Mouse (Mus musculus): ENCODE results near the gene Rfxank. TPM values are rescaled to one million over a fixed set of nuclear protein-coding genes. Genes with fewer than 3 reads are reported as not detected.

Rfxank gene
- total RNA-seq, 2 experiments from 2014 or later = 10.7 to 18.3 TPM

DNA sequence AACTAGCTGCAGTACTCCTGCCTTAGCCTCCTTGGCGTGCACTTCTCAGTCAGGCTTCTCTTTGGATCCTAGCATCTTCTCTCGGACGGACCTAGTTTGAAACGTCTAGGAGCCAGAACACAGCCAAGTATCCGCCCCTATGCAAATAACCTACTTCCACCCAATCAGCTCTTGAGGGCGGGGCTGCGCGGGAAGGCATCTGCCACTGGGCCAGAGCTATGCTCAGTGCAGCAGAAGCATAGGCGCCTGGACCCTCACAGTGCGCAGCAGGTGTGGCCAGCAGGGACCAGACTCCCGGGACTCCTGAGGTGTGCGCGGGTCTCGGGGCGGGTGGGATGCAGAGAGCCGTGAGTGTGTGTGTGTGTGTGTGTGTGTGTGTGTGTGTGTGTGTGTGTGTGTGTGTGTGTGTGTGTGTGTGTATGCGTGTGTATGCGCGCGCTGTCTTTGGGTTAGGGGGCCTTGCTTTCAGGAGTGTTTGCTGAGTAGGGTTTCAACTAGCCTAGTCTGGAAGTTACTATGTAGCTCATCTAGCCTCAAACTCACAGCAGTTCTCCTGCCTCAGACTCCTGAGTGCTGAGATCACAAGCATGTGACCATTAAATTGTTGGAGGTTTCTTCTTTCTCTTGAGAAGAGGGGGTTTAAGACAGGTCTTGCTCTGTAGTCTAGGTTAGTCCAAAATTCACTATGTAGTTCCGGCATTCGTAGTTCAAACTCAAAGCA lies 13.7 kb upstream of the Rfxank start:
- ATAC-seq (replicated peaks; ENCODE audit: low FRiP score, low TSS enrichment, poor library complexity, severe bottlenecking) = peak; percentile 99

GRCm38 (mm10) chr8:70150158-70150557 lies 11.2 kb upstream of the Rfxank start:
- no peak for ATAC-seq (replicated peaks; ENCODE audit: low FRiP score, low TSS enrichment, poor library complexity, severe bottlenecking)

GRCm38 (mm10) chr8:70147678-70148607 lies 9.0 kb upstream of the Rfxank start:
- no peak for ATAC-seq (replicated peaks; ENCODE audit: low FRiP score, low TSS enrichment, poor library complexity, severe bottlenecking)

- no peak for ATAC-seq (replicated peaks; ENCODE audit: low FRiP score, low TSS enrichment, poor library complexity, severe bottlenecking)
Measured at GRCm38 (mm10) chr8:70139981-70140380, 1.0 kb upstream of the Rfxank start.

GRCm38 (mm10) chr8:70137890-70138289 lies 1.1 kb downstream of the Rfxank start:
- no peak for ATAC-seq (replicated peaks; ENCODE audit: low FRiP score, low TSS enrichment, poor library complexity, severe bottlenecking)

GRCm38 (mm10) chr8:70136591-70136990 lies 2.4 kb downstream of the Rfxank start:
- no peak for ATAC-seq (replicated peaks; ENCODE audit: low FRiP score, low TSS enrichment, poor library complexity, severe bottlenecking)

DNA sequence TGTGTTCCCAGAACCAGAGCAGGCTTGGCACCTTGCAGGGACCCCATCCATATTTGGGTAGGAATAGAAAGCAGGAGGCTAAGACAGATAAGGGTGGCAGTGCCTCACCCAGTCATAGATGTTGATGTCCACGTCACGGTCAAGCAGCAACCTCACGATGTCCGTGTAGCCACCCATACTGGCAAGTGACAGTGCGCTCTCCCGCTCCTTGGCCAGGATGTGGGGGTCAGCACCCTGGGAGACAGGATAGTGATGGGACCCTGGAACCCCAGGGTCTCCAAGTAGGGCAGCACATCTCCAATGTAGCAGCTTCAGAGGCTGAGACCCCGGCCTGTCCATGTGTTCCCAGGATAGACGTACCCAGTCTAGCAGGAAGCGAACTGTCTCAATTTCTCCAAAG lies 4.0 kb downstream of the Rfxank start:
- ATAC-seq (replicated peaks; ENCODE audit: low FRiP score, low TSS enrichment, poor library complexity, severe bottlenecking) = no peak

DNA sequence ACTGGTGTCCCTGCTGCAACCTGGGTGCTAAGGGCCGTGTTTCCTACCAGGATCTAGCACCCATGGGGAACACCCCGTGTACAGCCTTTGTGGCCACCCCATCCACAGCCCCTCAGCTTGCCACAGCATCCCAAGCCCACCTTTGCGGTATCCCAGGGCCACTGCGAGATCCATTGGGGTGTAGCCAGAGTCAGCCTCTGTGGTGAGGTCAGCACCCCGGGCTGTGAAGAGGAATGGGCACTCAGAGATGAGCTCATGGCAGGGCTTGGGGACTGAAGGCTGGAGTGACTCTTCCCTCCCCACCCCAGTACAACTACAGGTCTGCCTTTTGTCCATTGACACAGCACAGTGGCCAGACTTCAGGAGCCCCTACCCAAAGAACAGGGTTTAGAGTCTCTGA lies 4.9 kb downstream of the Rfxank start:
- ATAC-seq (replicated peaks; ENCODE audit: low FRiP score, low TSS enrichment, poor library complexity, severe bottlenecking) = no peak

DNA sequence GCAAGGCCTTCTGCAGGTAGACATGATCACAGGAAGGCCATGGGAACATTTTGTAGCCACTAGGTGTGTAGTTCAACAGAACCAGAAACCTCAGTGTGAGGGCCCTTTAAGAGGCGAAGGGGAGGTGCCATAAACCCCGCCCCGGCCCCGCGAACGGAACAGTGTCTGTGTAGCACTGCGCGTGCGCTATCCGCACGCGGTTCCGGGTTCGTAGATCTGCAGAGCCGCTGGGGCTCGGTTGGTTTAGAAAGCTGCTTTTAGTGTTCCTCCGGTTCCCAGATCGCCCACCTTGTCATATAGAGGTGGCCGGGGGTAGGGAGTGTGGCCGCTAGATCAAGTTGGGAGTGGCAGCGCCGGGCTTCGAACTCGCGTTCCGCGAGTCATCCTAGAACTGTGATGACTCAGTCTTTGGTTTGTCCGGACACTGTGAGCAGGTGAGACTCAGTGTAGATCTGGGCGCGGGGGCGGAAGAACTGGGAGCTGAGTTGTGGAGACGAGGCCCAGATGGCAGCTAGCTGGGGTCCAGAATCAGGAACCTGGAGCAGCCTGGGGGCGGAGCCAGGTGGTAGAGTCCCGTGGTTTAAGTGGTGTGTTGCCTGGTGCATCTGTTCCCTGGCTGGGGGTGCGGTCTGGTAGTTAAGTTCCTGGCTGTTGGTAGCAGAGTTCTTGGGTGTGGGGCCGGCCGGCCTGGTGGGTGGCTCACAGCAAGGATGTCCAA lies 7.6 kb downstream of the Rfxank start, which contains the start of gene Nr2c2ap:
Nr2c2ap (plus strand) TSS at position 168 of the 718 bp plus-strand sequence.
- peak; percentile 93 for ATAC-seq (replicated peaks; ENCODE audit: low FRiP score, low TSS enrichment, poor library complexity, severe bottlenecking)

- no peak for ATAC-seq (replicated peaks; ENCODE audit: low FRiP score, low TSS enrichment, poor library complexity, severe bottlenecking)
Measured at GRCm38 (mm10) chr8:70130066-70130465, 8.9 kb downstream of the Rfxank start.

GRCm38 (mm10) chr8:70129309-70129952 lies 9.5 kb downstream of the Rfxank start:
- no peak for ATAC-seq (replicated peaks; ENCODE audit: low FRiP score, low TSS enrichment, poor library complexity, severe bottlenecking)

DNA sequence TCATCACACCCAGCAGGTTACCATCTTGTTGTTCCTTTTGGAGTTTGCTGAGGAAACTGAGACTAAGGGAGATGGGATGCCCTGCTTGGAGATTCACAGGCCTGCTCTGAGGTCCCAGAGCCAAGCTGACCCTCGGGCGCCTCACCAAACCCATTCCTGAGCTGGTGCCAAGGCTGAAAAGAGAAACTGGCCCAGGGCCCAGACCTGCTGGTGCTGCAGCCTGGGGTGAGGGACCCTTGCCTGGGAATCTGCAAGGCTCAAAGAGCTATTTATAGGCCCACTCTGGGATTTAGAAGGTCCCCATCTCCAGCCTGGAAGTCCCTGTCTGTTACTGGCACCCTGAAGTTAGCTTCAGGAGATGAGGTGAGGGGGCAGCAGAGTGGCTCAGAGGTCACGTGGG lies 10.5 kb downstream of the Rfxank start:
- ATAC-seq (replicated peaks; ENCODE audit: low FRiP score, low TSS enrichment, poor library complexity, severe bottlenecking) = no peak

- ATAC-seq (replicated peaks; ENCODE audit: low FRiP score, low TSS enrichment, poor library complexity, severe bottlenecking) = no peak
Measured at GRCm38 (mm10) chr8:70124992-70125391, 14.0 kb downstream of the Rfxank start.

DNA sequence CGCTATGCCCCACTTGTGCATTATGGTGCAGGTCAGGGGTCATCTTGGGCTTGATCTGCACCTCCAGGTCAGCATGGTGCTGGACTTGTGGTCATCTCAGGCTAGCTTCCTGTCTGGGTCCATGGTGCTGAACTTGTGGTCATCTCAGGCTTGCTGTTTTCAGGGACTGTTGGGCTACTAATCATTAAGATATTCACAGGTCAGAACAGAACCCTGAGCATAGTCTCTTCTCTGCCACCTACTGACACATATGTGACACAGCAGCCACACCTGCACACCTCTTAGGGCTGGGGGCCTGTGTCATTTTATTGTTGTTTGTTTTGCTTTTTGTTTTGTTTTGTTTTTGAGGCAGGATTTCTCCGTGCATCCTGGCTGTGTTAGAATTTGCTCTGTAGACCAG lies 16.1 kb downstream of the Rfxank start:
- no peak for ATAC-seq (replicated peaks; ENCODE audit: low FRiP score, low TSS enrichment, poor library complexity, severe bottlenecking)

DNA sequence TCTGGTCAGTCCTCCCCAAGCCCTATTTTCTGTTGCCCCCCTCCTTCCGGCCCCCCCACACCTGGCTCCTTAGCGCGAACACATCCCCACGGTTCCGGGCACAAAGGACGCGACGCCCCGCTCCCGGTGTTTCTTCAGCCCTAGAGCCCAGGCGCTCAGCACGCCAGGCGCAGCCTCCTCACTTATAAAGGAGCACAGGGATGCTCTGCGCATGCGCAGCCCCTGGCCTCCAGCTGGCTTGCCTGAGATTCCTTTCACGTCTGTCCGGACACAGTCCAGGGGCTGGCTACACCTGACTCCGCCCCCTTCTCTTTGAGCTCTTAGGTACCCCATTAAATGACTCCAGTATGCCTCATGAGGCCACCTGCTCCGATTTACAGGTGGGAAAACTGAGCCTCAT lies 18.3 kb downstream of the Rfxank start, which contains the start of gene Ncan:
Ncan (minus strand) TSS at position 207 of the 400 bp plus-strand sequence.
- no peak for ATAC-seq (replicated peaks; ENCODE audit: low FRiP score, low TSS enrichment, poor library complexity, severe bottlenecking)

DNA sequence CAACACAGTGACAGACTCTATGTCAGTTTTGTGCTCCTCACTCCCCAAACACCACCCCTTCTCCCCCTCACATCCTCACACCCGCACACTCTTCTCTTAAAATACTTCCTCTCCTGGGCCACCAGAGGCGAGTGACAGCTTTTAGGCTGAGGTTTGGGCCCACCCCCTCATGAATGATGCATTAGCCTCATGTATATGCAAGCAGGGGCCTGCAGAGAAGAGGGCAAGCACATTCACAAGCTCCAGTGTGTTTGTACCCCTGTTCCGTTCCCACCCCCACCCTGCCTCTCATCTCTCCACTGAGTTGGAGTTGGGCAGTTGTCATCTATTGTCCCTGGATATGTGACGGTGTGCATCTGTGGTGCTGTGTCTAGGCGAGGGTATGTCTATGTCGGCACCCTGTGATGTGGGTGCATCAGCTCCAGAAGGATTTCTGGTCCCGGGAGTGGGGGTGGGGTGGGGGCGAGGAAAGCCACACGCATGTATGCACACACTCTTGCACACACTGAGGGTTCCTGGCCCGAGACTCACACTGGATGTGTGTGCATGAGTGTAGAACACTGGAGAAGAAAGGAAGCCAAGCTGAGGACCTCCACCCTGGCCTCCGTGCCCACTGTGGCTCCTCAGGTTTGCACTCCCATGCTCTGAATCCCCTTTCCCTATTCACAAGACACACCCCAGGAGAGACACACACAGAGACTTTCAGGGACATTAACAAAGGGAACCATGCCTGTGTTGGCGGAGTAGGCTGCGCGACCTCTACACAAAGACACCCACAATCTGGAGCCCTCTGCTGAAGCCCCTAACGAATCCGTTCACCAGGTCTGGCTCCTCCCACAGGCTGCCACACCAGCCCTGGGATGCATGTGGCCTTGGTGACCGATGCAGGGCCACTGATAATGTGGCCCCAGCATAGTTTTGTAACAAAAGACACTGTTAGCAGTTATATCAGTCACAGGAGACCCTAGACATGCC lies 19.9 kb downstream of the Rfxank start:
- no peak for ATAC-seq (replicated peaks; ENCODE audit: low FRiP score, low TSS enrichment, poor library complexity, severe bottlenecking)

DNA sequence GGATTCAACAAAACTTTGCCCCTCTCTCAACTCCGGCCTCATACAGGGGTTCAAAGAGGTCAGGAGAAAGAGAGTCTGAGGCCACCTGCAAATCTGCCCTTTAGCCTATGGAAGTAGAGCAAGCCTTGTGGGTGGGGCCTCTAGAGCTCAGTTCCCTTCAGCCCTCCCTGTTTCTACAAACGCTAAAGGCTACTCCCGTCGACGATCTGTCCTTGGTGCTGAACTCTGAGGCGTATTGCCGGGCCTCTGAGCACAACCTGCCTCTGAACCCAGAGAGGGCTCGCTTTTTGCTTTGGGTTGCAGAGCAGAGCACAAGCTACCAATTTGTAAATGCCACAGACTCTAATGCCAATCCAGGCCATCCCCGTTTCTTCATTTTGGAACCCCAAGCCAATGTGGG lies 21.3 kb downstream of the Rfxank start:
- peak; percentile 78 for ATAC-seq (replicated peaks; ENCODE audit: low FRiP score, low TSS enrichment, poor library complexity, severe bottlenecking)

DNA sequence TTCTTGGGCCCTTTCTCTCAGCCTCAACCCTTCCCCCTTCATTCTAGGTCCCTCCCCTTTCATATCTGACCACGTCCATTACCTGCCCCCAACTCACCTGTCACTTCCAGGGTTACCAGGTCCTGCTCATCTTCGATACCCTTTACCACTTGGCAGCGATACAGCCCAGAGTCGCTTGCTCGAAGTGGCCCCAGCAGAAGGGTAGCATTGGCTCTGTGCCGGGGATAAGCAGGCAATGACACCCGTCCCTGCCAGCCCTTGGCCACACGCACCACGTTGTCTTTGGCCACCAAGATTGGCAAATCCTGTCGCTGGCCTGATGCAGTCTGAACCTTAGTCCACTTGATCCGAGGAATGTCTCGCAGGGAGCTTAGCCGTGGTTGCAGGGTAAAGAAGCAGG lies 24.1 kb downstream of the Rfxank start:
- ATAC-seq (replicated peaks; ENCODE audit: low FRiP score, low TSS enrichment, poor library complexity, severe bottlenecking) = no peak
